Mouse (Mus musculus) stomach, postnatal 0 days (tissue): ENCODE data around the gene 9930104L06Rik.

Source experiments
- CTCF ChIP-seq: IDR thresholded peaks from 2 replicates; pipeline ENCODE4 v1.5.1; 2016; ENCODE audit warnings: antibody characterized with exemption, low read depth, mild to moderate bottlenecking, moderate library complexity
- EP300 ChIP-seq: optimal IDR thresholded peaks from 2 replicates; pipeline ENCODE3; 2016; ENCODE audit warnings: antibody characterized with exemption

GRCm38 (mm10) chr4:124984871-124985670 lies 48.2 kb downstream of the 9930104L06Rik start:
- TF ChIP-seq CTCF, result no peak
- no peak for TF ChIP-seq EP300
